Mouse (Mus musculus) embryonic facial prominence, embryonic 14.5 days (tissue): ENCODE data around the gene Ndufa6. TPM values are rescaled to one million over a fixed set of nuclear protein-coding genes. Genes with fewer than 3 reads are reported as not detected.

Experiments used
- ATAC-seq: fragments of 200-750 bp; cut with Nextera tagmentation; 2 replicates; pipeline ENCODE4 v1.8.0; 2017; ENCODE audit warnings: low read depth, moderate number of reproducible peaks, moderate TSS enrichment
- DNase-seq: peaks from one replicate; pipeline ENCODE4 v3.0.0-alpha.2; 2015; ENCODE audit warnings: low spot score
- H3K27ac ChIP-seq: fragments of 300-500 bp; sonication (generic); replicated peaks from 2 replicates; pipeline ENCODE4 v1.5.1; 2014; ENCODE audit warnings: low read depth, mild to moderate bottlenecking, low read length, moderate library complexity
- H3K27me3 ChIP-seq: fragments of 300-500 bp; sonication (generic); replicated peaks from 2 replicates; pipeline ENCODE4 v1.6.1; 2014; ENCODE audit warnings: low read length; ENCODE audit not compliant: control insufficient read depth, insufficient read depth
- H3K36me3 ChIP-seq: fragments of 300-500 bp; sonication (generic); 2 replicates; pipeline ENCODE4 v1.6.1; 2014; ENCODE audit warnings: low read length, mixed read lengths; ENCODE audit not compliant: control insufficient read depth, insufficient read depth
- H3K4me1 ChIP-seq: fragments of 300-500 bp; sonication (generic); 2 replicates; pipeline ENCODE4 v1.6.1; 2014; ENCODE audit warnings: antibody characterized with exemption, low read length; ENCODE audit not compliant: control insufficient read depth, insufficient read depth
- H3K4me2 ChIP-seq: fragments of 300-500 bp; sonication (generic); 2 replicates; pipeline ENCODE4 v1.6.1; 2014; ENCODE audit warnings: low read depth, mild to moderate bottlenecking, low read length, moderate library complexity, mixed read lengths
- H3K4me3 ChIP-seq: fragments of 300-500 bp; sonication (generic); 2 replicates; pipeline ENCODE4 v1.5.1; 2014; ENCODE audit warnings: low read depth, mild to moderate bottlenecking, low read length
- H3K9ac ChIP-seq: fragments of 300-500 bp; sonication (generic); 2 replicates; pipeline ENCODE4 v1.6.1; 2014; ENCODE audit warnings: low read depth, mild to moderate bottlenecking, low read length, moderate library complexity, mixed read lengths
- H3K9me3 ChIP-seq: fragments of 300-500 bp; sonication (generic); 2 replicates; pipeline ENCODE4 v1.6.1; 2016; ENCODE audit warnings: low read length; ENCODE audit not compliant: control insufficient read depth
- WGBS: fragments of 180-500 bp; shearing (Covaris S2); extraction: QIAGEN DNeasy Blood & Tissue Kit; methylation state at CpG from one replicate; pipeline ENCODE4 v1.1.7; 2014; 5-methylcytosine and 5-hydroxymethylcytosine counted together
- polyA plus RNA-seq: library from polyadenylated mRNA; unstranded; fragments of >200 nt; fragmentation: Nextera tagmentation; extraction: Ambion mirVana; gene quantifications from 2 replicates; pipeline ENCODE4 v1.2.1, GENCODE M21; 2014

The Ndufa6 gene
- polyA plus RNA-seq, 1 experiment from 2014 or later: 390 TPM

DNA sequence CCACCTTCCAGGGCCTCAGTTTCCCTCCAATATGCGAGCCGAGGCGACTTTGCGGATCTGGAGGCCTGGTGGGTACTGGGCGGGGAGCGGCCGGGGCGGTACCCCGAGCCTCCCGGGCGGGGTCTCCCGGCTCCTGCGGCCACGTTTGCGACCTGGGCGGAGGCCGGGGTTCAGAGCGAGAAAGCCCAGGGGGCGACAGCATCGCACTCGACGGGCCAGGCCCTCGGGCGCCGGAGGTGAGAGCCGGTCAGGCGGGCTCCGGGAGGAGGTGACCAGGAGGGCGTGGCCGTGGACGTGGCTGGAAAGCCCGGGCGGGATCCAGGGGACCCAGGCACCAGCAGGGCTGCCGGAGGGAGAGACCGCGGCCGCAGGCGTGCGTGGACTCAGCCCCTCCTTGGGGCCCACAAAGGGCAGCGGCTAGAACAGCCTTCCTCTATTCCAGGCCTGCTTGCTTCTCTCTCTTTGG, 13.1 kb downstream of the Ndufa6 start:
- Histone ChIP-seq H3K4me1 (peaks cover 24% of the 10 kb centered on the region), H3K36me3 (peaks cover 12% of the 10 kb centered on the region), H3K4me2 (peak overlapping the region; percentile 80), H3K4me3 (peak overlapping the region; percentile 56), H3K9ac (peak overlapping the region; percentile 87), H3K27me3 (no peaks in the 10 kb centered on the region), H3K9me3 (no peaks in the 10 kb centered on the region), H3K27ac (peak overlapping the region; percentile 85)
- peak; percentile 79 for DNase-seq
- WGBS: 2% methylated on average over 18 of the region's 40 CpGs
- peak; percentile 5; the same call in 1 of the 2 replicates for ATAC-seq

DNA sequence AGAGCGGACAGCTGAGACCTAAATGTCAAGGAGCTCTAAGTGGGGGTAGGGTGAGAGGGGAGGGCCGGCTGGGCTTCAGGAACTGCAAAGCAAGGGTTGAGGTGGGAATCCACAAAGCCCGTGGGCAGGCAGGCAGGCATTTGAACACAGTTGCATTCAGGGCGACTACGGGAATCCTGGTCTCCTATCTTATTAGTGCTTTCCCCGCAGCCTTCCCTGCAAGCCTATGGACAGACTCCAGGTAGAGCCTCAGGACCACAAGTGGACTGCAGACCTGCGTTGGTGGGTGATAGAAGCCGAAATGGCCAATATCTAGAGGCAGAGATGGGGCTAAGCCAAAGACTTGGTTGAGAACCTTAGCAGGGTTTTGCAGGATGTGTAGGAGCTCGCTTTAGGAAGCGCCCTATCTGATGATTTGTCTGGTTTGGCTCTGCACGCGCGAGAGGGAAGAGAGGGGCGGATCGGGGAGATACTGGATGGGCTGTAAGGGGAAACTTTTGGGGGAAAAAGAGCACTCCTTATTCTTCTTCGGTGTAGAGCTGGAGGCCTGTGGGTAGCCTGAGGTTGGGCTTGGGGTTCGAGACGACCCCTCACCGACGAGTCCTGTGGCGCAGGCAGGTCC, 13.6 kb downstream of the Ndufa6 start:
- H3K9me3 ChIP-seq: no peaks in the 10 kb centered on the region
- H3K36me3 ChIP-seq: peaks cover 18% of the 10 kb centered on the region
- H3K4me3 ChIP-seq: peak overlapping the region; percentile 56
- no peaks in the 10 kb centered on the region for H3K27me3 ChIP-seq
- no peak for ATAC-seq
- peak overlapping the region; percentile 80 for H3K4me2 ChIP-seq
- H3K4me1 ChIP-seq: peaks cover 24% of the 10 kb centered on the region
- 38% methylated on average over 17 of the region's 21 CpGs for WGBS
- peak overlapping the region; percentile 87 for H3K9ac ChIP-seq
- H3K27ac ChIP-seq: peak overlapping the region; percentile 85
- no peak for DNase-seq

DNA sequence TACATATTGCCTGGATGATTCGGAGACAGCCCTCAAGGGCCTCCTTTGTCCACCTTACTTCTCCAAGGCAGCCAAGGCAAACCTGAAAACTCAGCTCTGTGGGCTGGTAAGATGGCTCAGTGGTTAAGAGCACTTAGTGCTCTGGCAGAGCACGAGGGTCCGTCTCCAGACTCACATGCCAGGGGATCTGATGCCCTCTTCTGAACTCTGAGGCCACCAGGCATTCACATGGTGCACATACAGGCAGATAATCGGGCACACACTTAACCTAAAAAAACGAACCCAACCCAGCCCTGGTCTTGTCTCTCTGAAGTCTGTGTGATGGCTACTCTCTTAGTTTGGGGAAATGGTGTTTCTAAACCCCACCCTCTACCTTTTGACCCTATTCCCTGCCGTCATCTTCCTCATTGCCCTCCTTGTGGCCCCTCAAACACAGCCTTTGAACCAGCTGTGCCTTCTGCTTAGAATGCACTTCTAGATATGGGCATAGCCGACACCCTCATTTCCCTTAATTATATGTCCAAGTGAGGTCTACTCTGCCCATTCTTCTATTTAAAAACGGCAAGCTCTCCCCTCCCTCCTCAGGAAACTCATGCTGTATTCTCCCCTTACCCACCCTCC, 14.4 kb downstream of the Ndufa6 start:
- H3K36me3 ChIP-seq: peaks cover 25% of the 10 kb centered on the region
- no peaks in the 10 kb centered on the region for H3K27me3 ChIP-seq
- H3K4me2 ChIP-seq: no peak overlapping the region
- no peak overlapping the region for H3K4me3 ChIP-seq
- H3K9me3 ChIP-seq: no peaks in the 10 kb centered on the region
- H3K27ac ChIP-seq: no peak overlapping the region
- WGBS: 69% methylated on average over 8 of the region's 8 CpGs
- DNase-seq: no peak
- no peak for ATAC-seq
- no peak overlapping the region for H3K9ac ChIP-seq
- H3K4me1 ChIP-seq: peaks cover 24% of the 10 kb centered on the region

DNA sequence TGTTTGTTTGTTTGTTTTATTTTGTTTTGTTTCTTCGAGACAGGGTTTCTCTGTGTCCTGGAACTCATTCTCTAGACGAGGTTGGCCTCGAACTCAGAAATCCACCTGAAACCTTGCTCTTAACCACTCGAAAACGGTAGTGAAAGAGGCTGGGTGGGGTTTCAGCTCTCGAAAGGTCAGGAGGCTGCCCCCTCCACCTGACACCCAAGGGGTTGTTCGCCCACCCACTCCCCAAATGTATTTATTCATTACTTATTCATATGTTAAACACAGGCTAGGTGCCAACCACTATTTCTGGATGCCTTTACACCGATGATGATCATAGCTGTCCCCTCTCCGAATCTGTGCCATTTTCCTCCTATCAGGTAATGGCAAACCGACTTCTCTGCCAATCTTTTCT, 15.0 kb downstream of the Ndufa6 start:
- H3K9me3 ChIP-seq: no peaks in the 10 kb centered on the region
- H3K9ac ChIP-seq: peak overlapping the region; percentile 72
- peak overlapping the region; percentile 78 for H3K4me2 ChIP-seq
- no peak for DNase-seq
- no peaks in the 10 kb centered on the region for H3K27me3 ChIP-seq
- peaks cover 31% of the 10 kb centered on the region for H3K36me3 ChIP-seq
- peak overlapping the region; percentile 61 for H3K27ac ChIP-seq
- no peak for ATAC-seq
- peak overlapping the region; percentile 63 for H3K4me3 ChIP-seq
- 49% methylated on average over 10 of the region's 10 CpGs for WGBS
- peaks cover 24% of the 10 kb centered on the region for H3K4me1 ChIP-seq

DNA sequence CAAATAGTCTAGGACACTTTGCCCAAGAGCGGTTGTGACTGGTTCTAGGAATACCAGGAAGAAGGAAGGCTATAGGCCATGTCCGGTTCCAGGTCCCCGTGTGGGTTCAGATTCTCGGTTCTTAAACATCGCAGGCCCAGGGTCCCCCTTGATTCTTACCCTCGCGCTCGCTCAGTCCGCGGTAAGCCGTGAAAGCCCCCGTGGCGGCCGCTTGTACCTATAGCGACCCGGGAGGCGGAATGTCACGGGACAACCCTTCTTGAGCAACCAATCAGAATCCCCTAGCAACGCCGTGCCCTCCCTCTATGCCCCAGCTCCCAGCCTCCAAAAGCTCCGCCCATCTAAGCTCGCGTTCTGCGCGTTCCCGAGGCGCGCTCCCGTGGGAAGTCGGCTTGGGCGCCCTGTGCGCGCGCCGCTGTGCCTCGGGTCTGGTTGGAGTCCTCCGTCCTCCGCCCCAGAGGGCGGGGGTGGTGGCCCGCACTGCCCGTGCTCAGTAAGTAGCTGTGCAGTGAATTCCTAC, 15.5 kb downstream of the Ndufa6 start, which contains the start of the genes Naga, Pheta2 and Smdt1:
TSS of gene Naga (minus strand) at position 333 of the 520 bp plus-strand sequence.
TSS of gene Pheta2 (plus strand) at position 350 of the 520 bp plus-strand sequence.
TSS of gene Smdt1 (plus strand) at position 367 of the 520 bp plus-strand sequence.
- H3K27me3 ChIP-seq: no peaks in the 10 kb centered on the region
- peak within 1 kb of the TSS; percentile 63 for H3K4me3 ChIP-seq
- whole genome bisulfite sequencing: under 1% methylated on average over 36 of the region's 41 CpGs
- H3K4me2 ChIP-seq: peak within 1 kb of the TSS; percentile 78
- H3K36me3 ChIP-seq: peaks cover 29% of the 10 kb centered on the region
- peaks cover 24% of the 10 kb centered on the region for H3K4me1 ChIP-seq
- H3K9ac ChIP-seq: peak within 1 kb of the TSS; percentile 72
- ATAC-seq (peak; percentile 90), DNase-seq (peak; percentile 97)
- H3K27ac ChIP-seq: peak within 1 kb of the TSS; percentile 61
- no peaks in the 10 kb centered on the region for H3K9me3 ChIP-seq

DNA sequence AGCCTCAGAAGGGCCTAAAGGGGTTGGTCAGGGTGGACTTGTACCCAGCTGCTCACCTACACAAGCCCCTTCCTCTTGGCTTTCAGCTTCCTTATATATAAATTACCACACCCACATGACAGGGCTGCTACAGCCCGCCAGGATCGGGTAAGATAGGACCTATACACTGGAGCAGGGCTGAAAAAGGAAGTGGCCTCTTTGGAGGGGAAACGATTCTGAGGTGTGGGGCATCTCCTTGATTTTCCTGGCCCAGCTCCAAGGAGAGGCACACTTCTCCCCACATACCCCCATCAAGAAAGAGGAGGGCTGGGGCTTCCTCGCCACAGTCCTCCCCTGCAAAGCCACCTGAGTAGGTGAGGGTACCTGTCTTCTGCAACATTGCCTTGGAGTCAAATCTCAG, 16.2 kb downstream of the Ndufa6 start:
- H3K27ac ChIP-seq: peak overlapping the region; percentile 61
- DNase-seq (no peak), ATAC-seq (no peak)
- H3K4me3 ChIP-seq: peak overlapping the region; percentile 63
- 16% methylated on average over 4 of the region's 4 CpGs for WGBS
- H3K9me3 ChIP-seq: no peaks in the 10 kb centered on the region
- peak overlapping the region; percentile 72 for H3K9ac ChIP-seq
- peak overlapping the region; percentile 78 for H3K4me2 ChIP-seq
- peaks cover 23% of the 10 kb centered on the region for H3K36me3 ChIP-seq
- H3K27me3 ChIP-seq: no peaks in the 10 kb centered on the region
- peaks cover 24% of the 10 kb centered on the region for H3K4me1 ChIP-seq

DNA sequence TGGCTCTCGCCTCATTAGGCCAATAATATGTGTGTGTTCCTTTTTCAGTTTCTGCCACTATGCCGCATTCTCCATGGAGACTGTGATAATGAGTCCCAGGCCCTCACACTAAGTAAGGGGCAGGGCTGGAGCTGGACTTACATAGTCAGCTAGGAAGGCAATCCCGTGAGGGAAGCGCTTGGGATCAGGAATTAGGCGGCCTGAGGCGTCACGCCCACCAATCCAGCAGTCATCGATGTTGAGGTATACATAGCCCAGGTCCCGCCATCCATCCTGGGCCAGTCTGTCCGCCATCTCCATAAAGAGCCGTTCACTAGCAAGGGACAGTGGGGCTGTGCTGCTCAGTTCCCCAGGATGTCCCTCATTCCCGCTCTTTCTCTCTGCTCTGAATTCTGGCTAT, 17.5 kb downstream of the Ndufa6 start:
- H3K27me3 ChIP-seq: no peaks in the 10 kb centered on the region
- no peak overlapping the region for H3K4me2 ChIP-seq
- ATAC-seq (no peak), DNase-seq (no peak)
- H3K9ac ChIP-seq: no peak overlapping the region
- H3K27ac ChIP-seq: no peak overlapping the region
- WGBS: 80% methylated on average over 12 of the region's 12 CpGs
- H3K36me3 ChIP-seq: peaks cover 28% of the 10 kb centered on the region
- peaks cover 17% of the 10 kb centered on the region for H3K4me1 ChIP-seq
- H3K9me3 ChIP-seq: no peaks in the 10 kb centered on the region
- no peak overlapping the region for H3K4me3 ChIP-seq

DNA sequence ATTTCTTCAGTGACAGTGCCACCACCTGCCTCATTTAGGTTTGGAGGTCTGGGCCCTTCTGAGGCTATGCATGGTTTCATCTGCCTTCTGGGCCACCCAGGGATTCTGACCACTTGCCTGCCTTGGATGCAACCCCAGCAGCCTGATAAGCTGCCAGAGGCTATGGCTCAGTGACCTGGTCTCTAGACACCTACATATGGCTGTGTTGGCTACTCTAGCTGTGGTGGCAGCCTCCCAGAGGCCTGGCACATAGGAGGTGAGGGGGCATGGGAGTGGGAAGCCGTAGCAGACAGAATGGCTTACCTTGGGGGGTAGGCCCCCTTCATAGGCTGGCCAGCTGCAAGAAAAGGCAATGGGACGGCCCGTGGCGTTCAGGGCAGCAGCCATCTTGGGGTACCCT, 18.9 kb downstream of the Ndufa6 start:
- 91% methylated on average over 4 of the region's 4 CpGs for WGBS
- ATAC-seq: no peak
- Histone ChIP-seq H3K4me2 (no peak overlapping the region), H3K4me1 (peaks cover 16% of the 10 kb centered on the region), H3K9me3 (no peaks in the 10 kb centered on the region), H3K4me3 (no peak overlapping the region), H3K36me3 (peaks cover 40% of the 10 kb centered on the region), H3K27me3 (no peaks in the 10 kb centered on the region), H3K27ac (no peak overlapping the region), H3K9ac (no peak overlapping the region)
- no peak for DNase-seq
